Mouse (Mus musculus): ENCODE data around the gene Adora3. TPM values are rescaled to one million over a fixed set of nuclear protein-coding genes. Genes with fewer than 3 reads are reported as not detected.

The Adora3 gene
- total RNA-seq, 2 experiments from 2014 or later, result not detected

- ATAC-seq (replicated peaks; ENCODE audit: low FRiP score, poor library complexity, severe bottlenecking), result no peak
These were observed 3.1 kb downstream of the Adora3 start for GRCm38 (mm10) chr3:105873451-105874445.

DNA sequence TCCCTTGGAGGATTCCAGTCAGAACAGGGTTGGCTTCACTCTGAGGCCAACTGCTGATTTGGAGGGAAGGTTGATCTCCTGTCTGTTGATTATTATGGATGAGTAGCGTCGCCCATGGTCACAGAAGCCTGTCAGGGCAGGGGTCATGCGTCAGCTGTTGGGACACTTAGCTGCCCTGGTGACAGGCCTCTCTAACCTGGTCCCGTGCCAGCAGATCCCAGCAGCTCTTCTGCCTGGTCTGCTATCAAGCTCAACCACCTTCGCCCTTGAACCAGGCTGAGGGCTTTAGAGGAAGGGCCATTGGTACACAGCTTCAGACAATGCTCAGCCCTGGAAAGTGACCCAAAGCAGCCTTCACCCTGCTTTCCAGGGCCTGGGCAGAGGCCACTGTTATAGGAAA lies 5.4 kb downstream of the Adora3 start:
- ATAC-seq (replicated peaks; ENCODE audit: low FRiP score, poor library complexity, severe bottlenecking), result no peak; the same call in 1 of the 2 replicates

- no peak for ATAC-seq (replicated peaks; ENCODE audit: low FRiP score, poor library complexity, severe bottlenecking)
These were observed 6.7 kb downstream of the Adora3 start for GRCm38 (mm10) chr3:105877252-105877803.

DNA sequence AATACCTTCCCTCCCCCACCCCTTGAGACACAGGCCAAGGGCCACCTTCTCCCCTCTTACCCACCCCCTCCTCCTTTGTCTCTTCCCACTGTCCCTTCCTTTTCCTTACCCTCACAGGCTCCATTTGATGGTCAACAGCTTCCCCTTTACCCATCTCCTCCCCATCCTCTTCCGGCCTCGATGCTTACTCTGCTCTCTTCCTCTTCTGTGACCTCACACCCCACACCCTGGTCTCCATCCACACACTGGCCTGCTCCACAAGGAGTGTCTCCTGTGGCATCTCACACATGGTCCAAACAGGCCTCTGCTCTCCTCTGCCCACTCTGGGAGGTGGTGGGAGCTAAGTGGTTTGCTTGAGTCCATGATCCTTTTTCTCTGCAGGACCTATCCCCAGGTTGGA lies 7.3 kb downstream of the Adora3 start:
- ATAC-seq (replicated peaks; ENCODE audit: low FRiP score, poor library complexity, severe bottlenecking), result no peak

GRCm38 (mm10) chr3:105878751-105879150 lies 8.1 kb downstream of the Adora3 start:
- ATAC-seq (replicated peaks; ENCODE audit: low FRiP score, poor library complexity, severe bottlenecking), result no peak

- ATAC-seq (replicated peaks; ENCODE audit: low FRiP score, poor library complexity, severe bottlenecking), result no peak
These were observed 9.8 kb downstream of the Adora3 start for GRCm38 (mm10) chr3:105880419-105880818.

GRCm38 (mm10) chr3:105882105-105882504 lies 11.4 kb downstream of the Adora3 start:
- no peak for ATAC-seq (replicated peaks; ENCODE audit: low FRiP score, poor library complexity, severe bottlenecking)

GRCm38 (mm10) chr3:105883111-105883510 lies 12.5 kb downstream of the Adora3 start:
- no peak for ATAC-seq (replicated peaks; ENCODE audit: low FRiP score, poor library complexity, severe bottlenecking)

DNA sequence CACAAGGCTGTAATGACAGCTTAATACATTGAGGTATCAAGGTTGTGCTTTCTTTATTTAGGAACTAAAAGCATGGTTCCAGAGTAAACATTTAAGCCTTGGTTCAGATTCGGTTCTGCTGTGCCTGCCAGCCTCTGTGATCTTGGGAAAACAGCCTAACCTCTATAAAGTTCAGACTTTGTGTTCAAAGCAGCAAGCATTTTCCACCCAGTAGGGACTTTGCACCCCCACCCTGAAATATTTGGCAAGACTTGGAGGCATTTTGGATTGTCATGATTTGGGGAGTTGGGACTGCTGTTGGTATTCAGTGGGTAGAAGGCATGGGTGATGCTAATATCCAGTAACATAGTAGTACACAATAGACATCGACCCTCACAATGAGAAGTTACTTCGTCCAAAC lies 18.3 kb downstream of the Adora3 start:
- no peak for ATAC-seq (replicated peaks; ENCODE audit: low FRiP score, poor library complexity, severe bottlenecking)

- ATAC-seq (replicated peaks; ENCODE audit: low FRiP score, poor library complexity, severe bottlenecking), result no peak
These were observed 19.6 kb downstream of the Adora3 start for GRCm38 (mm10) chr3:105890220-105890619.

- ATAC-seq (replicated peaks; ENCODE audit: low FRiP score, poor library complexity, severe bottlenecking), result no peak
These were observed 20.5 kb downstream of the Adora3 start for GRCm38 (mm10) chr3:105891141-105891540.

GRCm38 (mm10) chr3:105891760-105892571 lies 21.3 kb downstream of the Adora3 start:
- ATAC-seq (replicated peaks; ENCODE audit: low FRiP score, poor library complexity, severe bottlenecking), result no peak

DNA sequence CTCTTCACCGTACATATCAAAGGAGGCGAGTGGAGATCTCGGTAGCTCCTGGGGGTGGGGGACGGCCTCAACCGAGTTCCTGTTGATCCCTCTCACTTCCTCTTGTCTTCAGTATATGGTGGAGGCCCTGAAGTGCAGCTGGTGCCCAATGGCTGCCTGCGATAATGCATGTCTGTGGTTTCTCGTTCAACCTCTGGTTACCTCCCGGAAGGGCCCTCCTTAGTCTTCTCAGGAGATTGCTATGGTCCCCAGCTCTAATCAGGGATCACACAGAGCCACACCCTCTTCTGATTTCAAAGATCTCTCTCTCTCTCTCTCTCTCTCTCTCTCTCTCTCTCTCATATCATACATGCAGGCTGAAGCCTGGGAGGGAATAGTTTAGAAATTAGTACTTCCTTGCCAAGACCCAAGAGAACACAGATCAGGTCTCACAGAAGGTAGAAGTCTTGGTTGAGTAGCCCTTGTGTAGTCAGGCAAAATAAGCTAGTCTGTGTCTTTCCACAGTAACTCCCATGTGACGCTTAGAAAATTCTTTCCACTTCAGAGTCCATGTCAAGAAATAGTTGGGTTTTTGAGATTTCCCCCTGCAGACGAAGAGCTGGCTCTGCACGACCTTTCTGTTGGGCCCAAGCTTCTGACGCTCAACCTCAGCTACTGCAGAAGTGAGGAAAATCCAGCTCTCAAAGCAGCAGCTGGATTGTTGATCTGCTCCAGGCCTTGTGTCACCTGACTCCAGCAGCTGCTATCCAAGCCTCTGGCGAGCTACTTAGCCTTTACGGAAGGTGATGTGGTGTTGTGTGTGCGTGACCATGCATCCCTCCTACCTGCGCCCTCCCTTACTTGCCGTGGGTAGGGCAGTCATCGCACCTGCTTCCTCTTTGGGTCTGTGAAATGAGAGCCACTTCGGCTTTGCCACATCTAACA lies 22.2 kb downstream of the Adora3 start:
- no peak for ATAC-seq (replicated peaks; ENCODE audit: low FRiP score, poor library complexity, severe bottlenecking)

DNA sequence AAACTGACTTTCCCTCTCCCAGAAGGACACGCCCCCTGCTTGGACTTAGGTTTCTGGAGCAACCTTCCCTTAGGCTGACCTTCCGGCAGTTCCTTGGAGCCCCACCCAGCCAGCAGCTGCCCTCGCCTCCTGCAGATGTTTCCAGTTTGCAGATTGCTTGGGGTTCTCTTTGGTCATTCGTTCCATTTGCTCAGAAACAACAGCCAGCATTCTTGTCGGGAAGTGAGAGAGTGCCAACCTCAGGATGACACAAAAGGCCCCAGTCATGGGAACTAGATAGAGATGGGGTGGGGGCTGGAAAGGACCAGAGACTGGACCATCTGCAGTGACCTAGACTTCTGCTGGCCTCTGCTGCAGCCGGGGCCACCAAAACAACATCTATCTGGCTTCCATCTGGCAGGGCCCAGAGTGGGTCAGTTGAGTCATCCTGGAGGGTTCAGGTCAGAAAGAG lies 23.3 kb downstream of the Adora3 start:
- no peak for ATAC-seq (replicated peaks; ENCODE audit: low FRiP score, poor library complexity, severe bottlenecking)

- ATAC-seq (replicated peaks; ENCODE audit: low FRiP score, poor library complexity, severe bottlenecking), result 0 out of 2 replicates have a peak, but pooled peaks have one; percentile 40
These were observed 24.2 kb downstream of the Adora3 start for GRCm38 (mm10) chr3:105894601-105895592.

GRCm38 (mm10) chr3:105896811-105897210 lies 26.2 kb downstream of the Adora3 start:
- ATAC-seq (replicated peaks; ENCODE audit: low FRiP score, poor library complexity, severe bottlenecking), result no peak

GRCm38 (mm10) chr3:105898325-105898724 lies 27.7 kb downstream of the Adora3 start:
- no peak for ATAC-seq (replicated peaks; ENCODE audit: low FRiP score, poor library complexity, severe bottlenecking)

DNA sequence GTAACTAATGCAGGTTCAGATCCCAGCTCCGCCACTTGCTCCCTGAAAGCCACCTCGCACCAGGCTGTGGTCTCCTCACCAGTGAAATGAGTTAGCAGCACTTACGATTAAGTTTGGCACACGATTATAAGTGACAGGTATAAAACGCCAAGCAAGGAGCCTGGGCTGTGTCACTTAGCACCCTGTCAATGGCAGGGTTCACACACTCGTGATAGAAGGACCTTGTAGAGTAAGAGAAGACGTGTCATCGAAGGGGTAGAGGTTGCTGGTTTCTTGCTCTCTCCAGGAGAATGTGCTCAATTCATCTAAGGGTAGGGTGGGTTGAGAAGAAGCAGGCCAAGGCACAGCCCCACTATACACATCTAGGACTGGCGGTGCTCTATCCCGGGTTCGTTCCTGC lies 28.2 kb downstream of the Adora3 start:
- no peak for ATAC-seq (replicated peaks; ENCODE audit: low FRiP score, poor library complexity, severe bottlenecking)
